Mouse (Mus musculus) brain, embryonic 14.5 days (tissue): Measurements from ENCODE around the gene Ankrd42.

ENCODE experiments used
- CTCF ChIP-seq: fragments of 200-500 bp; IDR thresholded peaks from 2 replicates; pipeline ENCODE4 v1.5.1; 2012; ENCODE audit warnings: inconsistent platforms, mild to moderate bottlenecking, moderate library complexity, borderline replicate concordance; ENCODE audit not compliant: insufficient read depth, insufficient read length; ENCODE audit errors: extremely low read depth
- POLR2A ChIP-seq: fragments of 200-500 bp; IDR thresholded peaks from 2 replicates; pipeline ENCODE4 v1.6.1; 2012; ENCODE audit warnings: mild to moderate bottlenecking, inconsistent platforms, borderline replicate concordance; ENCODE audit not compliant: poor library complexity, insufficient read depth, insufficient read length, severe bottlenecking; ENCODE audit errors: extremely low read depth

DNA sequence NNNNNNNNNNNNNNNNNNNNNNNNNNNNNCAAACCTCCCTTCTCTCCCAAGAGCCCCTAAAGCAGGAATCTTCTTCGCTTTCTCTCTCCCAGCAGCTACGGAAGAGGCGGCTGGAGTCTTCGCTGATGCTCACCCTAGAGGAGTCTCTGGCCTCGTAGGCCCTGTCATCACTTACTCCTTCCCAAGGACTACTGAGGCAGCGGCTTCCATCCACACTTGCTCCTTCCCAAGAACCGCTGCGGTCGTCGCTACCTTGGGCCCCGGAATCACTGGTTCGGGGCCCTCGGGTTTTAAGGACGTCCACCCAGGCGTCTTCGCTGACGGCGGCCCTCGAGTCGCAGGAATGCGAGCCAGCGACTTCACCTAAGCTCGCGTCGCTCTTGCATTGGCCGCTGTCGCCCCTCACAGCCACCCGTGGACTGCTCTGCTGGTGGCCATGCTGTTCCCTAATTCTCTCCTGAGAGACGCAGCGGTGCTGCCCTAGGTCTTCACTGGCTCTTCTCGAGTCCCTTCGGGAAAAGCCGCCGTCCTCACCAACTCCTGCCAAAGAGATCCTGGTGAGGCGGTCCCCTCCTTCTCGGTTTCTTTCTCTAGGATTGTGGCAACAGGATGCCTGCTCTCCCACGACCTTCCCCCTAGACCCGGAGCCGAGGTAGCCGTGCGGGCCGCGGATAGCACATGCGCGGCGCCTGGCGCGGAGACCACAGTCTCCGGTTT lies 489 bp downstream of the Ankrd42 start:
- no peak for TF ChIP-seq CTCF
- TF ChIP-seq POLR2A = no peak
